Mouse (Mus musculus) stomach, postnatal 0 days (tissue): Measurements from ENCODE around the gene Col24a1. TPM values are rescaled to one million over a fixed set of nuclear protein-coding genes. Genes with fewer than 3 reads are reported as not detected.
A peak's percentile ranks its signal among the peaks of the same experiment; 100 is the strongest.

Experiments used
- ATAC-seq: fragments of 200-750 bp; cut with Nextera tagmentation; 2 replicates; pipeline ENCODE4 v1.8.0; 2017; ENCODE audit not compliant: low FRiP score, low TSS enrichment
- DNase-seq: peaks from one replicate; pipeline ENCODE4 v3.0.0-alpha.2; 2016; ENCODE audit warnings: low spot score
- H3K27ac ChIP-seq: fragments of 300-500 bp; sonication (generic); replicated peaks from 2 replicates; pipeline ENCODE4 v1.5.1; 2014; ENCODE audit warnings: mild to moderate bottlenecking, control low read depth
- H3K27me3 ChIP-seq: fragments of 300-500 bp; sonication (generic); 2 replicates; pipeline ENCODE4 v1.6.1; 2014; ENCODE audit warnings: low read length; ENCODE audit not compliant: control insufficient read depth, insufficient read depth
- H3K36me3 ChIP-seq: fragments of 300-500 bp; sonication (generic); 2 replicates; pipeline ENCODE4 v1.6.1; 2014; ENCODE audit warnings: low read length, mixed read lengths; ENCODE audit not compliant: control insufficient read depth, insufficient read depth
- H3K4me1 ChIP-seq: fragments of 300-500 bp; sonication (generic); replicated peaks from 2 replicates; pipeline ENCODE4 v1.6.1; 2014; ENCODE audit warnings: antibody characterized with exemption; ENCODE audit not compliant: control insufficient read depth, insufficient read depth
- H3K4me2 ChIP-seq: fragments of 300-500 bp; sonication (generic); replicated peaks from 2 replicates; pipeline ENCODE4 v1.6.1; 2014; ENCODE audit warnings: low read depth, mild to moderate bottlenecking, control low read depth, moderate library complexity
- H3K4me3 ChIP-seq: fragments of 300-500 bp; sonication (generic); 2 replicates; pipeline ENCODE4 v1.5.1; 2014; ENCODE audit warnings: low read depth, low read length, control low read depth
- H3K9ac ChIP-seq: fragments of 300-500 bp; sonication (generic); 2 replicates; pipeline ENCODE4 v1.6.1; 2014; ENCODE audit warnings: mild to moderate bottlenecking, low read length, control low read depth, mixed read lengths
- H3K9me3 ChIP-seq: fragments of 300-500 bp; sonication (generic); 2 replicates; pipeline ENCODE4 v1.6.1; 2016; ENCODE audit warnings: low read length; ENCODE audit not compliant: control insufficient read depth
- CTCF ChIP-seq: IDR thresholded peaks from 2 replicates; pipeline ENCODE4 v1.5.1; 2016; ENCODE audit warnings: antibody characterized with exemption, low read depth, mild to moderate bottlenecking, moderate library complexity
- EP300 ChIP-seq: optimal IDR thresholded peaks from 2 replicates; pipeline ENCODE3; 2016; ENCODE audit warnings: antibody characterized with exemption
- WGBS: fragments of 180-500 bp; shearing (Covaris S2); extraction: QIAGEN DNeasy Blood & Tissue Kit; methylation state at CpG from one replicate; pipeline ENCODE4 v1.1.7; 2014; 5-methylcytosine and 5-hydroxymethylcytosine counted together
- polyA plus RNA-seq: library from polyadenylated mRNA; unstranded; fragments of >200 nt; fragmentation: Nextera tagmentation; extraction: Ambion mirVana; gene quantifications from 2 replicates; pipeline ENCODE4 v1.2.1, GENCODE M21; 2015

Gene Col24a1
- polyA plus RNA-seq, 1 experiment from 2014 or later: 0.89 TPM

DNA sequence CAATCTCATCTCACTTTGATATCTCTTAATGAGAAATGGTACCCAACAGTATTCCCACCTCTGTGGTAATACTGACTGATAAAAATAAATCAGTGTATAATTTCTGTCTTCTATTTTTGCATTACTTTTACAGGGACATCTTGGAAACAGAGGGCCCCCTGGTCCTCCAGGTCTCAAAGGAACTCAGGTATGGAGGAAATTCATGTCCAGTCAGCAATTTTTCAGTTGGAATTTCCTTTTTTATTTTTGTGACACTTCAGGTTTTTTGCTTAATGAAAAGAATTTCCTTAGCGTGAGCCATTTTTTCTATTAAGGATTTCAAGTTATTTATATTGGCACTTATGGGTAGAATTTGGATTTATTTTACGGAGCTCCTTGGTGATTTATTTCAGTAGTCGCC, 106.9 kb downstream of the Col24a1 start:
- TF ChIP-seq EP300 (no peak), CTCF (no peak)
- no peaks in the 10 kb centered on the region for H3K4me1 ChIP-seq
- H3K4me2 ChIP-seq: no peak overlapping the region
- ATAC-seq: no peak
- WGBS: 84% methylated on average over 3 of the region's 3 CpGs
- no peaks in the 10 kb centered on the region for H3K9me3 ChIP-seq
- H3K9ac ChIP-seq: no peak overlapping the region
- DNase-seq: no peak
- no peak overlapping the region for H3K4me3 ChIP-seq
- no peak overlapping the region for H3K27ac ChIP-seq
- no peaks in the 10 kb centered on the region for H3K36me3 ChIP-seq
- H3K27me3 ChIP-seq: no peaks in the 10 kb centered on the region

DNA sequence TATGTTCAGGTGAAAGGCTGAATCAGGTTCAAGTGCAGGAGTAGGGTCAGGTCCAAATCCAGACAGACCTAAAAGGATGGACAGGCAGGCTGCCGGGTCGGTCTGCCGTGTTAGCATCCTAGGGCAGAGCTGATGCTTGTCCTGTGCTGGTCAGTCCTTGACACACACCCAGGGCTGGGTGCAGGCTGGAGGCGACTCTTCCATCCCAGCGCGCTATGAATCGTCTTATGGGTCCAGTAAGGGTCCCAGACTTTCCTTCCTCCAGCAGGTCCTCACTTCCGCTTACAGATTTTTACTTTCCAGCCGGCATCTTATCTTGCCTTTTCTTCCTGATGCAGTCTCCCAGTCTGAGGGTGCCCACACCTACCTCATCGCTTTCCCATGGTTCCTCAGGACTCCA, 110.0 kb downstream of the Col24a1 start:
- Histone ChIP-seq H3K36me3 (no peaks in the 10 kb centered on the region), H3K4me3 (no peak overlapping the region), H3K27ac (no peak overlapping the region), H3K27me3 (no peaks in the 10 kb centered on the region), H3K4me1 (no peaks in the 10 kb centered on the region), H3K9ac (no peak overlapping the region), H3K4me2 (no peak overlapping the region), H3K9me3 (no peaks in the 10 kb centered on the region)
- TF ChIP-seq CTCF (no peak), EP300 (no peak)
- ATAC-seq (no peak), DNase-seq (no peak)
- WGBS: 93% methylated on average over 10 of the region's 10 CpGs

GRCm38 (mm10) chr3:145402994-145403393, 110.7 kb downstream of the Col24a1 start:
- H3K27me3 ChIP-seq: no peaks in the 10 kb centered on the region
- H3K9me3 ChIP-seq: no peaks in the 10 kb centered on the region
- H3K9ac ChIP-seq: no peak overlapping the region
- ATAC-seq: no peak
- no peaks in the 10 kb centered on the region for H3K36me3 ChIP-seq
- no peak for TF ChIP-seq CTCF
- TF ChIP-seq EP300: no peak
- H3K27ac ChIP-seq: no peak overlapping the region
- no peak overlapping the region for H3K4me3 ChIP-seq
- no peaks in the 10 kb centered on the region for H3K4me1 ChIP-seq
- no peak overlapping the region for H3K4me2 ChIP-seq
- DNase-seq: no peak
- WGBS: 90% methylated on average over 6 of the region's 6 CpGs

DNA sequence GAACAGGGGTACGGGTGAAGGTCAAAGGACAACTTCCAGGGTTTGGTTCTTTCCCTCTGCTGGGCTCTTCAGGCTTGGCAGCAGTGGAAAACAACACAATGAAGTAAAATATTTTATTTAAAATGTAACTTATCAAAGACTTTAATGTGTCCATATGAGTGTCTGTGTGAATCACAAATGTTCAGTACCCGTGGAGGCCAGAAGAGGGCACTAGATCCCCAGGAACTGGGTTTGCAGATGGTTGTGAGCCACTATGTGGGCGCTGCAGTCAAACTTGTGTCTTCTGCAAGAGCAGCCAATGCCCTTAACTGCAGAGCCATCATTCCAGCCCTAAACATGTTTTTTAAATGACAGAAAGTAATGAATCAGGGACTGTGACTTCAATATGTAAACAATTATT, 115.8 kb downstream of the Col24a1 start:
- TF ChIP-seq EP300 (no peak), CTCF (peak; percentile 67)
- Histone ChIP-seq H3K27me3 (no peaks in the 10 kb centered on the region), H3K27ac (no peak overlapping the region), H3K9ac (no peak overlapping the region), H3K36me3 (no peaks in the 10 kb centered on the region), H3K4me3 (no peak overlapping the region), H3K4me1 (no peaks in the 10 kb centered on the region), H3K4me2 (no peak overlapping the region), H3K9me3 (no peaks in the 10 kb centered on the region)
- 75% methylated on average over 3 of the region's 3 CpGs for WGBS
- ATAC-seq: no peak
- DNase-seq: peak; percentile 19

GRCm38 (mm10) chr3:145412137-145412536, 119.9 kb downstream of the Col24a1 start:
- no peaks in the 10 kb centered on the region for H3K4me1 ChIP-seq
- H3K4me2 ChIP-seq: no peak overlapping the region
- DNase-seq (no peak), ATAC-seq (no peak)
- TF ChIP-seq CTCF: peak; percentile 58
- TF ChIP-seq EP300: no peak
- no peak overlapping the region for H3K4me3 ChIP-seq
- H3K27ac ChIP-seq: no peak overlapping the region
- no peaks in the 10 kb centered on the region for H3K36me3 ChIP-seq
- no peaks in the 10 kb centered on the region for H3K9me3 ChIP-seq
- no peak overlapping the region for H3K9ac ChIP-seq
- WGBS: 45% methylated on average over 4 of the region's 4 CpGs
- no peaks in the 10 kb centered on the region for H3K27me3 ChIP-seq

DNA sequence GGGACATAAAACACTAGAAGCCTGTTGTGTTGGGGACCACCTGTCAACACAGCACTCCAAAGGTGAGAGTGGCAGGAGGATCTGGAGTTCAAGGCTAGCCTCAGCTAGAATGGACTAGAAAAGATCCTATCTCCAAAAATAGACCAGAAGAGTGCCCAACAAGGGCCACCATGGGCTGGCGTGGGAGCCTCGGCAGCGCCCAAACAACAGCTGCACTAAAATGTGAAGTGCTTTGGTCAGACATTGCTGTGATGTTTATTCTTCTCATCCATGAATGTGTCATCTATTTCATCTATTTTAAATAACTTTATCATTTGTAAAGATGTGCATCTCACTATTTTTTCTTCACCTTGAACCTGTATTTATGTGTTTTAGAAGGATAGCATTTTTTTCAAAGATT, 122.1 kb downstream of the Col24a1 start:
- H3K4me1 ChIP-seq: no peaks in the 10 kb centered on the region
- TF ChIP-seq EP300 (no peak), CTCF (no peak)
- no peaks in the 10 kb centered on the region for H3K36me3 ChIP-seq
- DNase-seq: no peak
- no peak for ATAC-seq
- H3K9me3 ChIP-seq: no peaks in the 10 kb centered on the region
- H3K9ac ChIP-seq: no peak overlapping the region
- H3K4me2 ChIP-seq: no peak overlapping the region
- H3K27me3 ChIP-seq: no peaks in the 10 kb centered on the region
- no peak overlapping the region for H3K4me3 ChIP-seq
- no peak overlapping the region for H3K27ac ChIP-seq
- WGBS: 93% methylated on average over 3 of the region's 3 CpGs
